Mouse (Mus musculus) bone marrow, adult 2 months (tissue): ENCODE data around the gene Fam131a.
A peak's percentile ranks its signal among the peaks of the same experiment; 100 is the strongest.

Experiments
- CTCF ChIP-seq: fragments of 200-500 bp; IDR thresholded peaks from 2 replicates; pipeline ENCODE4 v1.5.1; 2011; ENCODE audit warnings: low read length, control low read depth; ENCODE audit not compliant: control insufficient read depth, insufficient read depth
- POLR2A ChIP-seq: fragments of 200-500 bp; IDR thresholded peaks from 2 replicates; pipeline ENCODE4 v1.6.1; 2011; ENCODE audit warnings: low read depth, mild to moderate bottlenecking, control low read depth, low read length, borderline replicate concordance; ENCODE audit not compliant: control insufficient read depth

DNA sequence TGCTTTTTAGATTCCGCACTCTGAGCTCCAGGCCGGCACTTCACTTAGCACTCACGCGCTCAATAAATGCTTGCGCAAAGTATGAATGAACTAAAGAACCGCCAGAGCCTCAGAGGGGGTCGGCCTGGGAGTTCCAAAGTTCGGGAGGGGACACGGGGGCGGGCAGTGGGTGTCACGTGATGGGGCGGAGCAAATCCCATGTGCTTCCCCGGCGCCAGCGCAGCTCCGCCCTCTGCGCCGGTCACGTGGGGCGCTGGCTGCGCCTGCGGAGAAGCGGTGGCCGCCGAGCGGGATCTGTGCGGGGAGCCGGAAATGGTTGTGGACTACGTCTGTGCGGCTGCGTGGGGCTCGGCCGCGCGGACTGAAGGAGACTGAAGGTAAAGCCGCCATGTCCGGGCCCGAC lies 20.5 kb upstream of the Fam131a start:
- TF ChIP-seq CTCF = no peak
- TF ChIP-seq POLR2A = peak; percentile 88
